Mouse (Mus musculus) skeletal muscle tissue, adult 2 months (tissue): ENCODE results near the gene G430095P16Rik.
A peak's percentile ranks its signal among the peaks of the same experiment; 100 is the strongest.

Experiments
- DNase-seq: peaks from one replicate; pipeline ENCODE4 v3.0.0-alpha.2; 2012; ENCODE audit warnings: low read depth, low spot score

G430095P16Rik gene

DNA sequence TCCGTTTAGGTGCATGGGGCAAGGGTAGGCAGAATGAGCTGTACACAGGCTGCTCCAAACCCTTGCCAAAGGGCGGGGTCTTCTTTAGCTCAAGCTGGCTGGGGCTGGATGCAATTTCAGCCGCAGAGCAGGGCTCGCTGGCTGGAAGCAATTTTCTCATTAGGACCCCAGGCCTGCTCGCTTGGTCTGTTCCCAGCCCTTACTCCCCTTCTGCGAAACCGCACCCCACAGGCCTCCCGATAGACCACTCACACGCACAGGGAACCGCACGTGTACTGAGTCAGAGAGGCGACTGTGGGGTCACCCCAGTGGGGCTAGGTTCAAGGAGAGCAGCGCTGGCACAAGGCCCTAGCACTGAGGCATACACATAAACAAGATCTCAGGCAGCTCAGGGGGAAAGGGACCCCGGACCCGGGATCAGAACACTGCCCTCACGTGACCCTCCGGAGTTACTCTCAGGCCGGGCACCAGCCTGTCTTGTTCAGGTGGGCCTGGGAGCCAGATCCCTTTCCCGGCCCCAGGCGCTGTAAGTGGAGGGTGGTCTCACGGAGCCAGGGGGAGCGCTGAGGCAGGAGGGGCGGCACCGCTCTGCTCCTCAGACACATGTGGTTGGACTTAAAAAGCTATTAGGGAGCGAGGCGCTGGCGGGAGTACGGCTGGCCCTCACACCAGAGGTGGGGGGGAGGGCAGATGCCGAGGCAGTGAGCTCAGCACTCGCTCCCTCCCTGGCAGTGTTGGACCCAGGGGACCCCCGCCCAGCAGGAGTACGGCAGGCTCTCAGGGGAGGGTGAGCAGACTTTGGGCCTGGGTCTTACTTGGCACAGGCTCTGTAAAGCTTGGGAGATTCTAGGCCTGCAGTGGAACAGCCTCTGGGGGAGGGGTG, 19.6 kb downstream of the G430095P16Rik start:
- DNase-seq, result peak; percentile 83

DNA sequence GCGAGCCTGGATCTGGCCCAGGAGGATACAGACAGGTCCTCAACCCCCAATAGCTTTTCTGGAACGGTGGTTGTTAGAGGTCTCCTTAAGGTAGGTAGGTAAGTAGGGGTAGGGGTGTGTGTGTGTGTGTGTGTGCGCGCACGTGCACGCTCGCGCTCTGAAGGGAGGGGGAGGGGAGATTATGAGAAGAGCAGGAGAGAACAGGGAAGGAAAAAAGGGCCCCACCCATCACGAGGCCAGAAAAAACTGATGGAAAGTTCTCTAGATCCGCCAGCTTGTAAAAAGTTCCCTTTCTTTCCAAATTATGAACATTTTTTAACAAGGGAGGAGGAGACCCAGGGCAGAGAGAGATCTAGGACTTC, 20.2 kb downstream of the G430095P16Rik start:
- DNase-seq, result peak; percentile 68

DNA sequence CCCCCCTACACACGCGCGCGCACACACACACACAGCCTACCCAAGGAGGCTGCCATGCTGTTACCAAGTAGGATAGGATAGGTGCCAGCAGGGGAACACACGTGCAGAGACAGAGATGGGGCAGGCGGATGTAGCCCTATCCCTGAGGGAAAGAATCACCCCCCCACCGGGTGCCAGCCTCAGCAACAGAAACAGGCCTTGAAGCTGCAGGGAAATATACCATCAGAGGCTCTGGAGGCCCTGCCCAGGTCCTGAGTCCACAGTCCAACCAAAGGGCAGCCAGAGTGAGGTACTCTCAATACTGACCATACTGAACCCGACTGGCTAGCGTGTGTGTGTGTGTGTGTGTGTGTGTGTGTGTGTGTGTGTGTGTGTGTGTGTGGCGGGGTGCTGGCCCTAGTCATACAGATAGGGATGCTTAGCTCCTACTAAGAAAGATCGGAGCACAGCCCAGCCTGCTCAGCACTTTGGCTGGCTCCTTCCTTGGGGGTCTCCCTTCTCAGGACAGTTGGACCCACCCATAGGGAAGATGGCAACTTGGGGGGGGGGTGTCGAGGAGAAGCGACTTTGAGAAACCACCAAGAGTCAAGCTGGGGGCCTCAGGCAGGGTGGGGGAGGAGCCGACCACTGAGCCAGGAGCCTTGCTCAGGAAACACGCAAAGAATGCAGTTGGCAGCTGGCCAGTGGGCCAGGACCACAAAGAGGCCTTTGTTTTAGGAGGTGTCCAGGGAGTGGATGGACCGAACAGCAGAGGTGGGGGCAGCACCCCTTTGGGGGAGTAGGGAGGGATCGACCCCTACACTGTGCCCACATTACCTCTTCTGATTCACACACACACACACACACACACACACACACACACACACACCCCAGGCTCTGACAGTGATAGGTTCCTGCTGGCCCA, 21.0 kb downstream of the G430095P16Rik start:
- DNase-seq, result peak; percentile 77

DNA sequence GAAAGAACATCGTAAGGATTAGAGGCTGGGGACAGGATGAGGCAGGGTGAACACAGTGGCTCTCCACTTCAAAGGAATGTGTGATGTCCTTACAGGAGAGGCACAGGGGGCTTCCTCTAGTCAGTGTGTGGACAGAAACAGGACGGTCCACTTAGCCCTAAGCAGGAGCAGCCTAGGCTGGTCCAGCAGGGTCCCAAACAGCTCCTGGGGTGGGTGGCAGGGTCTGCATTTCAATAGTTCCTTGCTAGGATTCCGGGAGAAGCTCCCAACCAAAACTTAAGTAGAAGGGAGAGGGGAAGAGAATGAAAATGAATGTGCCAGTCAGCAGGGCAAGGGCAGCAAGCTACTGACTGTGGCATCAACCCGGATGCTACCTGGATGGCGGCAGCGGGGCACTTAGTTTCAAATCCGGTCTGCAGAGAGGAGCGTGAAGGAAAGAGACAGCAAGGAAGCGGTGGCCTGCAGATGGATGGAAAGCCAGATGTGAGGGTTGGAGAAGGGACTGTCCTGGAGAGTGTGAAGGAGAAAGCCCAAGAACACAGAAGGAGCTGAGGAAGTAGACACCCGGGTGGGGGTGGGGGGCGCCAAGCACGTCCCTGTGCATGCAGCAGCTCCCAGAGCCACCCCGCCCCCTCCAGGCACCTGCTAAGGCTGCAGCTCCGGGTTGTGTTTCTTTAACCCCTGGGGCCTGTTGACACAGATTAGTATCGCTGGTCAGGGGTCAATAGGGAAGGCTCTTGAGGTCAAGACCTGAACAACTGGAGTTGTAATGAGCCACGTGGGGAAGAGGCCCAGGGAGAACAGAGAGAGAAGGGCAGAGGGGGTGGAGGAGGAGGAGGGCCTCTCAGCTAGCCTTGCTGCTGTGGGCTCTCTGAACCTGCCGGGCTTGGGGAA, 22.5 kb downstream of the G430095P16Rik start:
- no peak for DNase-seq

DNA sequence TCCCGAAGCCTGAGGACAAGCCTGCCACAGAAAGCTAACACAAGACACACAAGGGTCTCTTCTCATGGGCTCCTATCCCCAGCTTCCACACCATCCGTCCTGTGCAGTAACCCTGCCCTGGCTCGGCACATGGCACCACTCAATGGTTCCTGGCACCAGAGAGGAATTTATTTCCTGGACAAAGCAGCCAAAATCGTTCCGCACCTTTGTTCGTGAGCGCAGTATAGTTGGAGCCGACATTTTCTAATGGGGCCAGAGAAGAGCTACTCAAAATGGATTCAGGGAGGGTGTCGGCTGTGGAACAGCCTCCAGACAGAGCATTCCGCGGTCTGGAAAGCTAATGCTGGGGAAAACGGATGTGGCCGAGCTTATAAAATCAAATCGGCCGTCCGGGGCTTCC, 26.7 kb downstream of the G430095P16Rik start:
- DNase-seq, result no peak

DNA sequence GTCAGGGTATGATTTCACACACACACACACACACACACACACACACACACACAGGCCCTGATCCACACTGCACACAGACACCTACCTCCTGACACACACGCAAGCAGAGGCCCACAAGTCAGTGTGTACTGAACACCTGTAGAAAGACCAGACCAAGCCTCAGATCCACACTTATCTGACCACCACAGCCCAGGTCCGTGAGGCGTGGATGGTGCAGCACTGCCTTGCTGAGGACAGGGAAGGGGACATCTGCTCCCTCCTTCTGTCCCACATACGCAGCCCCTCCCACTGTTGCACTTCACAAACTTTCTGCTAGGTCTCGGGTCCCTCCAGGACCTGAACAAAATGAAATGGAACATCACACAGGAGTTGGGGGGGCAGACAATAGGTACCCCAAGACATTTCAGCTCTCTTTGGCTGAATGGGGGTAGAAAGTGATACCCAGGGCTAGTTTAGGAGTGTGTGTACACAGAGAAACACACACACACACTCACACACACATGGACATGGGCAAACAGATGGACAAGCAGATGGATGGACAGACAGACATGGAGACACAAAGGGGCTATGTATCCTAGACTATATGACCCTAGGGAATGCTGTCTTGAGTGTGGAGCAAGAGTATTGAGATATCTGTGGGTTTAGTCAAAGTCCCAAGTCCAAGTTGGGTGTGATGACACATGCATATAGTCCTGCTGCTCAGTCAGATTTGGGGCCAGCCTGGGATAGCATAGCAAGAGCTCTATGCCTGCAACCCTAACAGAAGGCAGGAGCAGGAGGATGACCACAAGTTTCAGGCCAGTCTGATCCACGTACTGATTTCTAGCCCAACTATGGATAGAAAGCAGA, 30.2 kb downstream of the G430095P16Rik start:
- no peak for DNase-seq

DNA sequence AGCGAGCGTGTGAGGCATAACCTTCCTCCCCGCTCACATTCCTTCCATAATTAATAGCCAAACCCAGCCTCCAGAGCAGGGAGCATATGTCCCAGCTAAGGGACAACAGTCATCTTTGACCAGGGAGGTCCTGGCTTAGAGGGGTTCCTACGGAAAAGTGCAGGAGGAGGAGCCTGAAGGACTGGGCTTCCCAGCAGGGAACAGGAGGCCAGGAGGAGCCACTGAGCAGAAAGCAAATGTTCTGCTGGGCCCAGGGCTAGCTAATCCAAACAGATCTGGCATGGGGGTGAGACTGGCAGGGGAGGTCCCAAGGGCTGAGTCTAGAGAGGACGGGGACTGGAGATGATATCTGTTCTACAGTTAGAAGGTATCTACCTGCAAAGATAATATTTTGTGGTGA, 34.7 kb downstream of the G430095P16Rik start:
- DNase-seq, result no peak

DNA sequence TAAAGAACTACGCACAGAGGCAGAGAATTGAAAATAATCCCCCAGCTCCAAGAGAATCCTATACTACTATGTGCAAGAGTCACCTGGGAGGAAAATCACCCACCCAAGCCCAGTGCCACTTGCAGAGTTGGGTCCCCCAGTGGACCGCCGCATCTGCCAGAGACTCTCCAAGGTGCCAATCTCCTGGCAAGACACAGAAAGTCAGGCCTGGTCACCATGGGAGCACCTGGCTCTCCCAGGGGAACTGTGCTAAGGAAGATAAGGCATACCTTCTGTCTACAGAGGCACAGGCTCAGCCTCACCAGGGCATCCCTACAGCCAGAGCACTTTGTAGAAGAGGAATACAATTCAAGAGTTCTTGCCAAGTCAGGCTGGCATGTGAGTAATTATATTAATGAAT, 35.5 kb downstream of the G430095P16Rik start:
- DNase-seq, result no peak

DNA sequence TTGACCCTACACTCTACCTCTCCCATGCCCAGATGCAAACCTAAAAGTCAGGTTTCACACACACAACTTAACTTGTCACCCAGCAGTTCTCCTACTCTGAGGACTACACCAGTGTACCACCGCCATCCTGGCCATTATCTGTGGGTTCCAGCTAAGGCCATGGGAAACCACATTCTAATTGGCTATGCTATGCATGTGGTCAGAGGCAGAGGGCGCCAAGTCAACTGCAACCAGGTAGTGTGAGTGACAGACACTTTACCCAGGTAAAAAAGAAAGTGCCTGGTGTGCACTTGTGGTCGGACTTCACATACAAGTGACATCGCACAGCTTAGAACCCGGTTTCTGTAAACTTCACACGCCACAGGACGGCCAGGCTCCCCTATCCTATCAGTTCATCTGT, 36.3 kb downstream of the G430095P16Rik start:
- DNase-seq, result no peak

DNA sequence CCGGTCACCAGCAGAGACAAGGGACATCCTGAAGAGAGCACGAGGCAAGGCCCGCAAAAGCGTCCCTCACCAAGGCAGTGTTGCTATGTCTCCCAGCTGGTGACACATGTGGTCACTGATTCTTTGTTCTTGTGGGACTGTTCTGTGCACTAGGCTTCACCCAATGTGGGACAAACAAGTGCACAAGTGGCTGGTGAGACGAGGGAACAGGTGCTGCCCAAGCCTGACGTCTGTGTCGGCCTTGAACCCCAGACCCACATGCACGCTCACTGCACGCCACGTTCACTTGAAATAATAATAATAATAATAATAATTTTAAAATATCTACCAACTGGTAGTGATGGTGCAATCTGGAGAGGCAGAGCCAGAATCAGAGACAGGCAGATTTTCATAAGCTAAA, 36.9 kb downstream of the G430095P16Rik start:
- DNase-seq, result no peak

DNA sequence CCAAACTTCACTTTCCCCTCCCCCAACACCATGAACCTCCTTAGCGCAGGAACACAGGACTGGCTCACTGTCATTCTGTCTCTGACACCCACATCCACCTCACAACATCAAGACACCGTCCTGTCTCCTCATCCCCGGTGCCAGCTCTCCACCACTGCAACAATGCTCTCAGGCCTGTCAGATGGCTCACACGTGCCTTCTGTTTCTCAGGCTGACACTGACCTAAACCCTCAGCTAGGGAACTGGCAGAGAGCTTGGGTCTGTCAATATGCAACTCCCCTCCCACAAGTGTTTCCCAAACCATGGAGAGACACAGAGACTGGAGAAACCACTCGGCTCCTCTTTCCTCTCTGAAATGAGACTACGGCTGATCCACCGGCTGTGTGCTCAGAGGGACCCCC, 37.6 kb downstream of the G430095P16Rik start:
- no peak for DNase-seq

DNA sequence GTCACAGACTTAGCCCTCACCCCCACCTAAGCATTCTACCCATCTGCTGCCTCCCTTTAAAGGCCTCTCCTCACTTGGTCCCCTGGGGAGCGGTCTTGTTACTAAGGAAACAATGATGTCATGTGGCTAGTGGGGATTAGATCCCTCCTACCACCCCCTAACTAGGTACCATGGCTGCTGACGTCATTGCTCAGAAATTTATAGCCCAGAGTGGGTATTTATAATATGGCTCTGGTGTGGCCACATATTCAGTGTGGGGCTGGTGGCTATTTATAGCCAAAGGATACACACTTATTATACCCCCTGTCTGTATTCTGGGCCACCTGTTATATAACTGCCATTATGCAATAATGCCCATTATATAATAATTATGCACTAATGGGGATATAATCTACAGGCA, 38.1 kb downstream of the G430095P16Rik start:
- DNase-seq, result no peak

DNA sequence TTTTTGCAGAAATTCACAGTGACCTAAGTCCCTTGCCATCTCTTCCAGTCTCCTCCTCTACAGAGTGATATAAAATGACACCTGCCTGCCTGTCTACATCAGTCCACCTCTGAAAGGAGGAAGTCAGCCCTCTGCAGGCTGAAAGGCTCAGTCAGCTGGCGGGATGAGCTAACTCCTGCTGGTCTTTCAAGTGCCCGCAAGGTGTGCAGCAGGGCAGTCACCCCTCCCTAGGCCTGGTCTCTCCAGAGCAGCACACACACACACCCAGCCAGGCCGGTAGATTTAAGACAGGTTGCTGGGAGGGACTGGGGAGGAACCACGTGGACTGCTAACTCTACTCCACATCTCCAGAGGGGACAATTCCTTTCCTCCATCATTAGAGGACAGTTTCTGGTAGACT, 41.3 kb downstream of the G430095P16Rik start:
- no peak for DNase-seq

DNA sequence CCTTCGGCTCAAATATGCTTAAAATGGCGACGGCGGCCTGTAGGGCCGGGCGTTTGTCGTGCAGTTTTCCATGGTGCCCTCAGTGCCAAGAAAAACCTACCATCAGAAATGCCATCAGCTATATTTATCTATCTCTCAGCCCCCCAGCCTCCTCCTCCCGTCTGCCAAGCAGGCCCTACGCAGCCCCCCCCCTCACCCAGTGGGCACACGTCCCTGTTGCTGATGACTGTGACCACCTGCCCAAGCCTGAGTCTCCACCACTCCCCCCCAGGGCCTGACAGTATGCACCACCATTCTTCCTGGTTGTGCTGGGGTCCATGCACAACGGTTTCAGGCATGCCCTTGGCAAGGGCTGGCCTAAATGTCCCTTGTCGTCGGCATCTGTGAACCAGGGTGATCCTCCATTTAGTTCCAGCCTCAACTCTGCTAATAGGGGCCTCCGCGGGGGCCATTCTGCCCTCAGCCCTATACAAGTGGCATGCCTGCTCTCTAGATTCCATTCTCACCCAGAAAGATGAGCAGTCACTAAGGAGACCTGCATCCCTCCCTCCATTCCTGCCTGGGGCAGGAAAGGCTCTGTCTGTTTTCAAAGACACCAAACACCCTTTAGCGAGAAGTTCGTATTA, 42.2 kb downstream of the G430095P16Rik start:
- DNase-seq, result no peak

DNA sequence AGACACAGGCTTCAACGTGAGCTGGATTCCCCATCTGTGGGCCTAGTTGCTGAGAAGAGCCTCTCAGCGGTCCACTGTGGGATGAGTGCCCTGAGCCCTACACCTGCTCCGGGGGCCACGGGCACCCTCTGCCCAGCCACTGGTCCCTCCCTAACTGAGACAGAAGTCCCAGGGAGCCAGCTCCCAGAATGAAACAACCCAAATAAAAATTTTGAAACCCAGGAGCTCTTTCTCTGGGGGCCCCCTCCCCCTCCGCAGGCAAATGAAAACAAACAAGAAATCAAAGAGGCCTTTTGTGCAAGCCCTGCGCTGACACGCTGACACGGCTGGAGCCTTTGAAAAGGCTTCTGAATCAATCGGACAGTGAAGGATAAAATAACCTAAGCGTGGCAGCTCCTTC, 42.8 kb downstream of the G430095P16Rik start:
- DNase-seq, result no peak

DNA sequence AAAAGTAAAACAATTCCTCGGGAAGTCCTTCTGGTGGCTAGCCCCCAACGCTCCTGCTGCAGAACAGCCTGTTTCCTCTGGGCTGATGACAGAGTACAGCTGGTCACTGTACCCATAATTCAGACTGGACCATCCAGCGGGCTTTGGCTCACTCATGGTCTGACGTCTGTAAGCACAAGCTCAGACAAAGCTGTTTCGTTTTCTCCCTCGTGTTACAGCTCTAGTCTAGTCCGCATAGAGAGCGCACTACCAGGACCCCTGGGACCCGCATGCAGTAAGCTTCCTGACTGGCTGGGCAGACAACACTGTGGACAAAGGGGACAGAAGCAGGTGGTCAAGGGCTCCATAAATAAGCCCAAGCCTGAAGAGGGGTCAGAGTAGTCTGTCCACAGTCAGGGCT, 43.6 kb downstream of the G430095P16Rik start:
- DNase-seq, result no peak

DNA sequence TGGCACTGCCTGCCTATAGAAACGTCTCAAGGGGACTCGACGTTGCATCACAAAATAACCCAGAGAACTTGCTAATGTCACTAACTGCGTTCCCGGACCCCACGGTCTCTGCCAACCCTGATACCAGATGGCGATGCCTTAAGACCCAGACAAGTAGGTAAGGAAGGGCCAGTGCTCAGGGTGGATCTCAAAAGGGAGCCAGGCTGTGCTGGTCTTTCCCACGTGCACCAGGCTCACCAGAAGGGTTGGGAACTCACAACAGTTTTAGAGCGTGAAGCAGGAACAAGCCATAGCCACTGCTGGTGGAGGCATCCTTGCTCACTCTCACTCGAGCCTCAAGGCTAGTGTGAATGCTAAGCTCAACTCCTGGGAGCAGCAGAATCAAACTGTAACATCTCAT, 44.4 kb downstream of the G430095P16Rik start:
- DNase-seq, result no peak

DNA sequence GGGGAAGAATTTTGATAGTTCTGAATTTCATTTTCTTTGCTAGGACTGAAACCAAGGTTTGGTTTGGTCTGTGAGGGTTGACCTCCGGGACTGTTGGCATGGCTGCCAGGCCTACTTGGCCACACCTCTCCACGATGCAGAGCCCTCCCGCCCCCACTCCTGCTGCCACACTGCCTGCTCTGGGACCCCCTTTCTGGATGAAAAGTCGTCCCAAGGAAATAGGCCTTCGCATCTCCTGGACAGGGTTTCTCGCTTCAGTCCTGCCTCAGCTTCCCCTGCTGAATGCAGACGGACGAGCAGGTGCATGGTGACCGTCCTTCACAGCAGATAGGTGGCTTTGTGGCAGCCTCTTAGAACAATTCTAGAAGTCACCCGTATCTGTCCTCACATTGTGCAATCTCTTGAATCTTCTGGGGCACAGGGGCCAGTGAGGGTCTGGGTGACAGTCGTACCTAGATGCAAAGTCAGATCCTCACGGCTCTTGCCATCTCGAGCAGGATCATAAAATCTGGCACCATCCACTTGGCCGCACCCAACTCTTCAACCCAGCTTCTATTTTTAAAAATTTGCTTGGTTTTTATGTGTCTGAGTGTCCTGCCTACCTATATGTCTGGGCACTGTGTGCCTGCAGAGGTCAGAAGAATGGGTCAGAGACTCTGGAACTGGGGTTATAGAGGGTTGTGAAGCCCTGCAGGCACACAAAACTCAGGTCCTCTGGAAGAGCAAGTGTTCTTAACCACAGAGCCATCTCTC, 45.7 kb downstream of the G430095P16Rik start:
- no peak for DNase-seq

DNA sequence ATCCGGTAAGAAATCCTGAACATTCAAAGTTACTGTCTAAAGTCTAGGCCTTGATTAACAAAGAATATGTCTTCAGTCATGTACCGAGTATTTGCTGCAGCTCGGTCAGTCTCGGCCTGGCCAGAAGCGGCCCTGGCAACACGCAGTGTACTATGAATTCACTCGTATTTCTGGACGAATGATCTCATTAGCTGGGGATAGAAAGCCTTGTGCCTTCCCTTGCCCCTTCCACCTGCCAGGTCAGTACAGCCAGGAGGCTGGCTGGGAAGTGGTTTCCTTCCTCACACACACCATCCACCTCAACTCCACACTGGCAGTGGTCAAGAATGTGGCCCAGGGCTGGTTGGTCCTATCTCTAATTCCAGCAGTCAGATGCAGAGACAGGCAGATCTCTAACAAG, 46.5 kb downstream of the G430095P16Rik start:
- peak; percentile 90 for DNase-seq
